Mouse (Mus musculus) sigmoid colon, adult 10 weeks (tissue): ENCODE measurements around the gene Nxpe5. TPM values are rescaled to one million over a fixed set of nuclear protein-coding genes. Genes with fewer than 3 reads are reported as not detected.

Experiments
- polyA plus RNA-seq: library from polyadenylated mRNA; stranded (reverse); fragments of 350-450 nt; fragmentation: Illumina TruSeq; extraction: RNeasy Lipid Tissue Mini Kit (QIAGEN cat#74804); gene quantifications from one replicate; pipeline ENCODE4 v1.2.3, GENCODE M21; 2014; ENCODE audit warnings: low read depth, low replicate concordance

Nxpe5 gene
- 1.5 TPM for polyA plus RNA-seq

DNA sequence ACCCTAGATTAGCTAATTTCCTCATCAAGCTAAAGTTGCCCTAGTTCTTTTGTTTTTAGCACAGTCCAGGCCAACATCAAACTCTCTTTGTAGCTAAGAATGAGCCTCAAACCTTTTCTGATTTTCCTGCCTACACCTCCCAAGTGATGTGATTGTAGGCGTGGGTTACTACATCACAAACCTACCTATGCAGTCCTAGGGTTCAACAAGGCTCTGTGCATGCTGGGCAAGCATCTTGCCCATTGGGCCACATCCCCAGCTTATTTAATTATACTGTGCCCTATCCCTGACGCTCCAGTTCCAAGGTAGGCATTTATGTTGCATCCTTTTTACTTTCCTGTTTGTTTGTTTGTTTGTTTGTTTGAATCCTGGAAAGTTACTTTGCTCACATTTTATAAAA lies at the start of gene Nxpe5:
Nxpe5 (plus strand) TSS at position 199 of the 400 bp plus-strand sequence.

DNA sequence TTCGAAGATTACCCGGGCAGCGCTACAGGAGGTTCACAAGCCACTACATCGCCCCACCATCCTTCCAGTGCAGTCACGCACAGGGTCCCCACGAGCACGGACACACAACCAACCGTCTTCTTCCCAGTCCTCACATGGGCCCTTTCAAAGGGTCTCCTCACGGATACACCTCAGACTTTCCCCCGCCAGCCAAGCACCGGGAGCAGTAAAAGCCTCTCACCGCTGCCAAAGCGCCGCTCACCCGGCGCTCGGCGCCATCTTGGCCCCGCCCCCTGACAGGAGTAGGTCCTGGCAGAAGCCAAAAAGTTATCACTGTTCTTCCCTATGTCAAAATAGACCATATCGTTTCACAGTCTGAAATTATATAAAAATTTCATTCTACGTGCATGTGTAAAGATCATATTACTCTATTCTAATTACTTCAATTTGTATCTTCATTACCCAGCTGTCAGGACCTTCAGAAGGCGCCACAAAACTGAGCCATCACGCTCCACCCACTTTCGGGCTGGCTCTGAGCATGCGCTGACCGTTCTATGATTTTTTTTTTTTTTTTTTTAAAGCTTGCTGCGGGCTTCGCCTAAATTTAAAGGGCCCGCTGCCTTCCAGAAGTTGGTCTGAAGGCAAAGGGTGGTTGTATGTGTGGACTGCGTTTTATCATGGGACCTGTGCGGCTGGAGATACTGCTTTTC lies 38.6 kb upstream of the Nxpe5 start, which contains the start of the genes Taf6 and Cnpy4:
Taf6 (minus strand) TSS at position 502 of the 689 bp plus-strand sequence.
Cnpy4 (plus strand) TSS at position 536 of the 689 bp plus-strand sequence.

DNA sequence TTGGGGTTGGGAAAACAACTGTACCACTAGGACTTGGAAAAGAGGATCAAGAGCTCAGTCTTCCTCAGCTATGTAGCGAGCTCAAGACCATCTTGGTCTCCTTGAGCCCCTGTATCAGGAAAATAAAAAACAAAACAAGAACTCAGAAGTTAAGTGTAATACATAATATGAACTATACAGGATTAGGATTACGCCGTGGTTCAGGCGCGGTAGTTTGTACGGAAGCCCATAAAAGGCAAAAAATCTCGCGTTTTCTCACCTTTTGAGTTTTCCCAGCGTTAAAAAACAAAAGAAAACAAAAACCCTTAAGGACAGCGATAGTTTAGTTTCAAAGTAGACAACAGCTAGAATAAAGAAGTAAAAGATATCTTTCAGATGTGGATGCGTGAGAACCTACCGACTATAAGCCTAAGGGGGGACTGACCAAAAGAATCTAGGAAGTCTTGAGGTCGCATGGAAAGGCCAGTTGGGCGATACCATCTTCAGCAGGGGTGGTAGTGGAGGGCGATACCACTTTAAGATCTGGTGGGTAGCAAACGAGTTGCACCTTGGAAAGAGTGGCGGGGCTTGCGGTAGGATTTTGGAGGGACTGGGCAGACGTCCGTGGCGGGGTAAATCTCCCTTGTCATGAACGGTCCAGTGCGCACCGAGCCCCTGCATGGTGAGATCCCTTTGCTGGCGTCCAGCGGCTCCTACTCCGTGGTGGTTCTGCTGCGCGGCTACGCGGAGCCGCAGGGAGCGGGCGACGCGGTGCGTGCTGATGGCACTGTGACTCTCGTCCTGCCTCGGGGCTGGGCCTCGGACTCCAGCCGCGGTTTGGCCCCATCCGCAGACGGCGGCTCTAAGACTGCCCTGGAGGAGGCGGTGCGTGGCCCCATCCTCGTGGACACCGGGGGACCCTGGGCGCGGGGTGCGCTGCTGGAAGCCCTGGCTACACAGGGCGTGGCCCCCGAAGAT lies 31.6 kb upstream of the Nxpe5 start, which contains the start of gene Mblac1:
Mblac1 (plus strand) TSS at position 544 of the 957 bp plus-strand sequence.

DNA sequence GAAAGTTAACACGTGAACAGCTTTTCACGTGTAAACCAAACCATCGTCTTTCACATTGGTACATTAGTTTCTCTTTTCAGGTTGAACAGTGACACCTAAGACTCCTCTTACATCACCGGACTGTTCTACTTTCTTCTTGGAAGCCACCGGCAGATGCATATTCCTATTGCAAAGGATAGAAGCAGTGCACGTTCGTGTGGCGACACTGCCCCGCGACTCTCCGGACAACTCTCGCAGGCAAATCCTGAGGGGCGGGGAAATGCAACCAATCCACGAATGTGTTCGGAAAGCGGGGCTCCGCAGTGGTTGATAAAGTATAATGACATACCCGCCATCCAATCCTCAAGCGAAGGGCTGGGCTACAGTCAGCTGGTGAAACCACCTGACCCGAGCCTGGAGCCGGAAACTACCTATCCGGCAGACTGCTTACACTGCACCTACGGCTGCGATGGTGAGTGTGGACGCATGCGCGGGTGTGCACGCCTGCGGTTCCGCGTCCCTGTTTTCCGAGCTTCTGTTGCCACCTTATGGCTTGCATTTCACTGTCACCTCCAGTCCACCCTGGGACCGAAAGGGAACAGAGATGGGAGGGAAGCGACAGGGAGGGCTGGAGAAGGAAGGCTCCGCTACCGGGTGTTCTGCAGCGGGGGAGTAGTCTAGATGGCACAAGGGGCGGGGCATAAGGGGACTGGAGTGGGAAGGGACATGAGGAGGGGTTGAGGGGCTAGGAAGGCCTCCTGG lies 29.8 kb downstream of the Nxpe5 start, which contains the start of gene Lamtor4:
Lamtor4 (plus strand) TSS at position 130 of the 741 bp plus-strand sequence.

DNA sequence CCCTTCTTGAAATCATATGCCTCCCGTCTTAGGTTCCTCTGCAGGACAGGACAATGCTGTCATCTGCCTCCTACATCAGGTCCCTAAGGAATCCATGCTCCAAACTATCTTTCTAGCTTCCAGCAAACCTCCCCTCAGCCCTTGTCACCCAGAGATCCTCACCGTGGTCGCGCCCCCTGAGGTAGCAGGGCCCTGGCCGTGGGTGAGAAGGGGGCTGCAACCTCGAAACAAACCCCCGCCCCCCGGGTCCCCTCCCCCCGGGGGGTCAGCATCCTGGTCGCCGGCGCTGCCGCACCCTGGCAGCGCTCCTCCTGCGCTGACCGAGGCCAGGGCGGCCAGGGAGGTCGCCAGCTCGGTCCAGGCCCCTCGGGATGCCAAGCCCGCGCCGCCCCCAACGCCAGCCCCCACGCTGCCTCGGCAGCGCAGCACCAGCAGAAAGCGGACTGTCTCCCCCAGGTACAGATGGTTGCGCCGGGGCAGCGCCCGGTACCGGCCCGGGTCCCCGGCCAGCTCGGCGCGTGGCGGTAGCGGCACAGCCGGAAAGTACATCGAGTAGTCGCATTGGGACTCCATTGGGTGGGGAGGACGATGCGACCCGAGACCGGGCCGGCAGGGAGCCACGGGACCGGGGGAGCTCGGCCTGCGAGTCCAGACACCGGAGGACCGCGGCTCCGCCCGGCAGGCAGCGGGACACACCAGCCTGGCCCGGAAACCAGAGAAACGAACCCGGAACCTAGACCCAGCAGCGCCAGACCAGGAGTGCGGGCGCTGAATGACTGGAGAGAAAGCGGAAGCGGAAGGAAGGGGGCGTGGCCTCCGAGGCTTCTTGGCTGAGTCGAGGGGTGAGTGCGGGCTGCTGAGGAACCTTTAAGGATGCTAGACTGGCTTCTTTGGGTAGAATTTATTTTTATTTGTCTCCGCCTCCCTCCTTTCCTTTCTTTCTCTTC lies 37.8 kb downstream of the Nxpe5 start, which contains the start of gene BC037034:
BC037034 (minus strand) TSS at position 774 of the 947 bp plus-strand sequence.

DNA sequence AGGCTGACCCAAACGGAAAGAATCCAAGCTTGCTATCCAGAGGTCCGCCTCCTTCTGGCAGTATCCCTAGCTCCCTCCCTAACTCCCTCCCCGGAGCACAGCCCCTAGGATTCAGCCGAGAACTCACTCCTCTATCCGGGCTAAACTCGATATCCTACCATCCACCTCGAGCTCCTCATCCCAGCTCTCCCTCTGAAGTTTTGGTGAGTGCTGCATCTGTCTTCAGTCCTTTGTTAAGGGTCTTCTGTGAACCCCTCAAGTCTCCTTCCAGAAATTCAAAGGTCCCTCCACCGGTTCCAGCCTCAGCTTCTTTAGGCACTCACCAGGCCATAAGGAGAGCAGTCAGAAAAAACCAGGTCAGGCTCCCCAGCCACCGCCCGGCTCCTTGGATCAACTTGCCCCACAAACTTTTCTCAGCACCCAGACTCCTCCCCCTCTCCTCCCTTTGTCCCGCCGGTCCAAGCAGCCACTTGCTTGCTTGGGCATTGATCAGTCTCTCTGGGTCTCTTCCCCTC lies 46.8 kb downstream of the Nxpe5 start, which contains the start of gene Gal3st4:
Gal3st4 (minus strand) TSS at position 432 of the 515 bp plus-strand sequence.

DNA sequence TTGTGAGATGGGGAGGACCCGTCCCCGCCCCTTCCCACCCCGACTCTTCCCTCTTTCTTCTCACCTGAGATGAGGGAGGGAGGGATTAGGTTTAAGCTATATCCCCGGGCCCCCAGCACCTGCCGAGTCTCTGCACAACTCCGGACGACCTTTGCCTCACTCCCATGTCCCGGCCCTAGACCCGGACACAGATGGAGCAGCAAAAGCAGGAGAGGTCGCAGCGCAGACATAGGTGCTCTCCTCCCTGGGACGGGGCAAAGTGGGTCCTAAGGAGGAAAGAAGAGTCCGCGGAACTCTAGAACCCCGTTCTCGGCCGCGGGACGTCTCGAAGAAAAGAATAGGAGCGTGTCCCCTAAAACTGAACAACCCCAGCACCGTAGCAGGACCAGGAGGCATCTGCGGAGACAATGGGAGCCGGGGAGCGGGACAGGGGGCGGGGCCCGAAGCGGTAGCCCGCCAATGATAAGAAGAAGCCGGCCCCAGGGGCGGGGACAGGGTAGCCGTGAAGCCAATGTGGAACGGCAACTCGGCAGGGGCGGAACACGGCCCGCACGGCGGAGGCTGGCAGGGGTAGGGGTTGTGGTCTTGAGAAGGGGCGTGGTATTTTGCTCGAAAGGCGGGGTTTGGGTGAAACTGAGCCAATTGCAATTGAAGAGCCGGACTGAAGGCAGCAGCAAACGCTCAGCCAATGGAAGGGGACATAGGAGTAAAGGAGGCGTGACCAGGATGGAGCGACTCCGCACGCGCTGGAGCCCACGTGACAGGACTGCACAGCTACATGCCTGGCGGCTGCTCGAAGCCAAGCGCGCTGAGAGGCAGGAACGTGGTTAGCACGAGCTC lies 54.1 kb downstream of the Nxpe5 start, which contains the start of the genes Gm43720, Gpc2 and Stag3:
Gm43720 (minus strand) TSS at position 374 of the 840 bp plus-strand sequence.
Gpc2 (minus strand) TSS at position 421 of the 840 bp plus-strand sequence.
Stag3 (plus strand) TSS at position 656 of the 840 bp plus-strand sequence.

Other genes with a start within 250 kb of the Nxpe5 start
- 5.3 TPM for gene Azgp1, start 244.4 kb upstream of the Nxpe5 start, polyA plus RNA-seq
- gene Smok3a, start 204.6 kb upstream of the Nxpe5 start, polyA plus RNA-seq: not detected
- gene Smok3b, start 204.5 kb upstream of the Nxpe5 start, polyA plus RNA-seq: not detected
- not detected for gene Smok3c, start 172.7 kb upstream of the Nxpe5 start, polyA plus RNA-seq
- 55.4 TPM for gene Zkscan1, start 140.8 kb upstream of the Nxpe5 start, polyA plus RNA-seq
- gene Zscan21, start 109.0 kb upstream of the Nxpe5 start, polyA plus RNA-seq: 12.9 TPM
- gene Zfp113, start 70.2 kb upstream of the Nxpe5 start, polyA plus RNA-seq: 19.7 TPM
- gene Cops6, start 64.8 kb upstream of the Nxpe5 start, polyA plus RNA-seq: 47.9 TPM
- 9.8 TPM for gene Ap4m1, start 53.9 kb upstream of the Nxpe5 start, polyA plus RNA-seq
- 13.7 TPM for gene Mcm7, start 53.5 kb upstream of the Nxpe5 start, polyA plus RNA-seq
- 5.9 TPM for gene Taf6, start 38.4 kb upstream of the Nxpe5 start, polyA plus RNA-seq
- gene Cnpy4, start 38.4 kb upstream of the Nxpe5 start, polyA plus RNA-seq: 11.8 TPM
- not detected for gene Mblac1, start 31.6 kb upstream of the Nxpe5 start, polyA plus RNA-seq
- 1.1 TPM for gene Lamtor4, start 29.6 kb downstream of the Nxpe5 start, polyA plus RNA-seq
- gene BC037034, start 38.1 kb downstream of the Nxpe5 start, polyA plus RNA-seq: 2.9 TPM
- 0.41 TPM for gene Gal3st4, start 46.9 kb downstream of the Nxpe5 start, polyA plus RNA-seq
- gene Gm43720, start 54.1 kb downstream of the Nxpe5 start, polyA plus RNA-seq: not detected
- 0.76 TPM for gene Gpc2, start 54.1 kb downstream of the Nxpe5 start, polyA plus RNA-seq
- gene Stag3, start 54.3 kb downstream of the Nxpe5 start, polyA plus RNA-seq: 0.82 TPM
- gene Pvrig, start 116.1 kb downstream of the Nxpe5 start, polyA plus RNA-seq: 0.57 TPM
- 23.5 TPM for gene Zfp157, start 215.6 kb downstream of the Nxpe5 start, polyA plus RNA-seq